In genomic region chr3:108562133-108562730, GRCm38 (mm10) we compare ENCODE assay signal across 8 mouse cellular contexts. TPM values are rescaled to one million over a fixed set of nuclear protein-coding genes. Genes with fewer than 3 reads are reported as not detected.
DNase-seq lines count a peak whose midpoint lies in the region; ATAC-seq lines count a peak whose summit lies in the region.

Tmem167b (minus strand) TSS chr3:108562466.

- H3K4me3 ChIP-seq in hindbrain, embryonic 14.5 days (replicated peaks; ENCODE audit: low read length) = peak within 1 kb of the TSS; percentile 62

- H3K4me1 ChIP-seq in hindbrain, embryonic 14.5 days (replicated peaks; ENCODE audit: control insufficient read depth, insufficient read depth, low read length) = peaks cover 8% of the 10 kb centered on the region

- peaks cover 29% of the 10 kb centered on the region for H3K36me3 ChIP-seq in hindbrain, embryonic 14.5 days (replicated peaks; ENCODE audit: control insufficient read depth, insufficient read depth)

- H3K9ac ChIP-seq in hindbrain, embryonic 14.5 days = peak within 1 kb of the TSS; percentile 78

- H3K9me3 ChIP-seq in hindbrain, embryonic 14.5 days (ENCODE audit: control insufficient read depth, low read length) = no peaks in the 10 kb centered on the region

- under 1% methylated on average over 45 of the region's 45 CpGs for WGBS in hindbrain, embryonic 14.5 days

- H3K27ac ChIP-seq in hindbrain, embryonic 14.5 days = peak within 1 kb of the TSS; percentile 92

- H3K27me3 ChIP-seq in hindbrain, embryonic 14.5 days (ENCODE audit: control insufficient read depth, insufficient read depth, low read length) = no peaks in the 10 kb centered on the region

- peak within 1 kb of the TSS; percentile 84 for H3K4me2 ChIP-seq in hindbrain, embryonic 14.5 days (replicated peaks)

- DNase-seq in R1 (ENCODE audit: low read depth, low spot score) = peak; percentile 99
- DNase-seq in cerebellum, postnatal 25 days = peak; percentile 97 to 98
- DNase-seq in frontal cortex, postnatal 25 days (ENCODE audit: low spot score in 2 of 2) = peak; percentile 97
- DNase-seq in hindbrain, embryonic 14.5 days (ENCODE audit: low spot score) = peak; percentile 100
- peak; percentile 97 to 98 for DNase-seq in layer of hippocampus, postnatal 36 days
- peak; percentile 99 for DNase-seq in lung, postnatal 36 days
- DNase-seq in retina, postnatal 1 day = peak; percentile 100
- DNase-seq in urinary bladder, adult 18-20 months (ENCODE audit: low spot score in 2 of 2) = peak; percentile 94 to 97

- ATAC-seq in hindbrain, embryonic 14.5 days (ENCODE audit: low FRiP score) = peak; percentile 97

RNA-seq across cellular contexts. Expression of gene Tmem167b, which starts in this region (rescaled TPM):
- 51.8 and 52.0 TPM in 2 replicates for polyA plus RNA-seq in hindbrain, embryonic 14.5 days (2014; fragmentation: Nextera tagmentation; extraction: Ambion mirVana)
- total RNA-seq in layer of hippocampus, postnatal 36 days (2021) = 10 to 100 TPM; 51.2 to 54.0 TPM

Comparison
In these comparisons a context has a peak if more than half of its experiments do, and no peak if none do; other contexts are left out.
1. Peak in every context shown above with its lines: DNase-seq, ATAC-seq, H3K4me3 ChIP-seq and H3K27ac ChIP-seq.